Mouse (Mus musculus): Measurements from ENCODE around the gene Acp4.
"Not testable (repeated sequence)": the region's sequence is repeated elsewhere in the genome, so short reads cannot be mapped to it uniquely, and the experiment has no call there.

The Acp4 gene

GRCm38 (mm10) chr7:44262791-44263643 is 5.8 kb upstream of the Acp4 start:
- peak; percentile 89 to 97 for DNase-seq (ENCODE audit: low spot score in 2 of 2)

- DNase-seq (ENCODE audit: low spot score in 2 of 2), result no peak
These were observed 4.0 kb upstream of the Acp4 start, which contains the start of gene Gm15517 for GRCm38 (mm10) chr7:44261147-44261546. Gene Gm15517, plus strand, starts transcription at chr7:44261447.

GRCm38 (mm10) chr7:44260410-44260809 is 3.2 kb upstream of the Acp4 start:
- DNase-seq (ENCODE audit: low spot score in 2 of 2), result no peak

- no peak for DNase-seq (ENCODE audit: low spot score in 2 of 2)
These were observed 2.2 kb downstream of the Acp4 start for GRCm38 (mm10) chr7:44254930-44255329.

- DNase-seq (ENCODE audit: low spot score in 2 of 2), result no peak
These were observed 4.1 kb downstream of the Acp4 start for GRCm38 (mm10) chr7:44253023-44253616.

GRCm38 (mm10) chr7:44250732-44251275 is 6.4 kb downstream of the Acp4 start:
- not testable (repeated sequence) for DNase-seq (ENCODE audit: low spot score in 2 of 2)

- DNase-seq (ENCODE audit: low spot score in 2 of 2), result no peak
These were observed 7.9 kb downstream of the Acp4 start for GRCm38 (mm10) chr7:44249248-44249647.

GRCm38 (mm10) chr7:44247971-44248370 is 9.2 kb downstream of the Acp4 start:
- DNase-seq (ENCODE audit: low spot score in 2 of 2), result no peak

GRCm38 (mm10) chr7:44246984-44247470 is 10.2 kb downstream of the Acp4 start:
- peak in 1 of 2 experiments; percentile 67 for DNase-seq (ENCODE audit: low spot score in 2 of 2)

GRCm38 (mm10) chr7:44246055-44246983 is 10.9 kb downstream of the Acp4 start, which contains the start of the genes 1700028J19Rik and 2410002F23Rik:
Gene 1700028J19Rik, minus strand, starts transcription at chr7:44246695.
Gene 2410002F23Rik, plus strand, starts transcription at chr7:44246722.
- peak; percentile 86 to 88 for DNase-seq (ENCODE audit: low spot score in 2 of 2)

- no peak for DNase-seq (ENCODE audit: low spot score in 2 of 2)
These were observed 13.1 kb downstream of the Acp4 start for GRCm38 (mm10) chr7:44244080-44244479.

- no peak for DNase-seq (ENCODE audit: low spot score in 2 of 2)
These were observed 16.0 kb downstream of the Acp4 start for GRCm38 (mm10) chr7:44241163-44241562.

GRCm38 (mm10) chr7:44240712-44241111 is 16.5 kb downstream of the Acp4 start:
- no peak for DNase-seq (ENCODE audit: low spot score in 2 of 2)

GRCm38 (mm10) chr7:44239913-44240312 is 17.3 kb downstream of the Acp4 start:
- no peak for DNase-seq (ENCODE audit: low spot score in 2 of 2)

- DNase-seq (ENCODE audit: low spot score in 2 of 2), result no peak
These were observed 21.3 kb downstream of the Acp4 start, which contains the start of gene Gm36864 for GRCm38 (mm10) chr7:44235909-44236308. Gene Gm36864, plus strand, starts transcription at chr7:44236177.

- DNase-seq (ENCODE audit: low spot score in 2 of 2), result no peak
These were observed 32.1 kb downstream of the Acp4 start, which contains the start of gene Klk1 for GRCm38 (mm10) chr7:44225076-44225475. Gene Klk1, plus strand, starts transcription at chr7:44225360.

GRCm38 (mm10) chr7:44222335-44222734 is 34.8 kb downstream of the Acp4 start:
- not testable (repeated sequence) for DNase-seq (ENCODE audit: low spot score in 2 of 2)

GRCm38 (mm10) chr7:44221601-44222000 is 35.6 kb downstream of the Acp4 start:
- DNase-seq (ENCODE audit: low spot score in 2 of 2), result not testable (repeated sequence)

GRCm38 (mm10) chr7:44215645-44216044 is 41.5 kb downstream of the Acp4 start, which contains the start of gene Klk1b5:
Gene Klk1b5, plus strand, starts transcription at chr7:44215945.
- DNase-seq (ENCODE audit: low spot score in 2 of 2), result no peak

GRCm38 (mm10) chr7:44208307-44208706 is 48.9 kb downstream of the Acp4 start:
- DNase-seq (ENCODE audit: low spot score in 2 of 2), result no peak

- not testable (repeated sequence) for DNase-seq (ENCODE audit: low spot score in 2 of 2)
These were observed 50.0 kb downstream of the Acp4 start, which contains the start of gene Klk1b4 for GRCm38 (mm10) chr7:44207135-44207534. Gene Klk1b4, plus strand, starts transcription at chr7:44207435.
